Mouse (Mus musculus): ENCODE data around the gene Fan1.
A peak's percentile ranks its signal among the peaks of the same experiment; 100 is the strongest.

Fan1 gene

DNA sequence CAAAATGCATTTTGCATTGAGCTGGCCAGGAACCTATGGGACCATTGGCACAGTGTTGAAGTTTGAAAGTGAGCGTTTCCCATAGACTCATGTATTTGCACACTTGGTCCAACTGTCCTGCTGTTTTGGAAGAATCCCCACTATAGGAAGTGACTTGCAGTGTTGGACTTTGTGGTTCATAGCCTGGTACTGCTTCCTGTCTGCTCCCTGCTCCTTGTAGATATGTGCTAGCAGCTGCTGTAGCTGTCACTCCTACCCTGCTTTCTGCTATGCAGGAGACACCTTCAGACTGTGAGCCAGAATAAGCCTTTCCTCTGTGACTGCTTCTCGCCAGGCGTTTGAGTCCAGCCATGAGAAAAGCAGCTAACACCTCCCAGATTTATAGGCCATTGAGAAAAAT is 42.6 kb downstream of the Fan1 start:
- DNase-seq (ENCODE audit: low read depth): no peak

DNA sequence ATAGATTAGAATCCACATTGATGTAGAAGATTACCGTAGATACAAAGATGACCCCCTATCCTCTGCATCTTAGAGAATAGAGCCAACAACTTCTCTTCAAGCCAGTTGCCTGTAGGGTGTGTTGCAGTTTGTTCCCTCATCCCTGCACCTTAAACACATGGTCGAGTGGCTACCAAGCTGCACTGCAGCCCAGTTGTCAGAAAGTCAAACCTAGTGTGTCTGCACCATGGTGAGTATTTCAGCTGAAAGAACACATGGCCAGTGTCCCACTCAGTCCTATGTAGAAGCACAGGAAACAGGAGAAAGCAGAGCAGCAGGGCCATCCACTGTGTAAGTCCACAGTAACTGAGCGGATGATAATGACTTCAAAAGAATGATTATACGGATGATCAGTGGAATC is 46.4 kb downstream of the Fan1 start:
- DNase-seq (ENCODE audit: low read depth): no peak

DNA sequence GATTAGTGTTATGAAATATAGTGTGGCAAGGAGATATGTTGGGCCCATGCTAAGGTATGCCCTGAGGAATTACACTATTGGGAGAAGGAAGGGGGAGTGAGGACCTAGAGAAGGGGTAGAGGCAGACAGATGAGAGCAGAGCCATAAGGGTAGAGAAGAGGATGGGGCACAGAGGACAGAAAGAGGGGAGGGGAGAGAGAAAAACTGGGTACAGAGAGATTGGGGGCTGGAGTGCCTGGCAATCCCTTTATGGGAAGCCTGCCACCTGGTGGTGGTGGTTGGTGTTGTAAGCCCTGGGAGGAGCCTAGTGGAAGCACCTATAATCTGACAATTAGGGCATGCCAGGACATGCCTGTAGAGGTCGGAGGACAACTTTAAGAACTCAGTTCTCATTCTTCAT is 47.0 kb downstream of the Fan1 start:
- DNase-seq (ENCODE audit: low read depth): peak; percentile 67

DNA sequence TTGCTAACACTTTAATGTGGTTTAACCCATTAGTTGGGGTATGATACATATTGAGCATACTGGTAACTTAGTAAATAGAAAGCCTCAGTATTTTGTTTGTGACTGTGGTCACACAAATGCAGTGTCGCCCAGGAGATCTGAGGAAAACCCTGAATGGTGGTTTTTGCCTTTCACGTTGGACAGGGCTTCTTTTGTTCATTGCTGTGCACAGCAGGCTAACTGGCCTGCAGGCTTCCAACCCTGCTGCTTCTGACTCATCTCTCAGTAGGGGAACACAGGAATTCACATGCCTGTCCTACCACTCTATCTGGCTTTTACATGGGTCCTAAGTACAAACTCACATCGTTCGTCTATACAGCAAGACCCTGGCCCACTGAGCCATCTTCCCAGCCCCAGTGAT is 52.2 kb downstream of the Fan1 start:
- no peak for DNase-seq (ENCODE audit: low read depth)

DNA sequence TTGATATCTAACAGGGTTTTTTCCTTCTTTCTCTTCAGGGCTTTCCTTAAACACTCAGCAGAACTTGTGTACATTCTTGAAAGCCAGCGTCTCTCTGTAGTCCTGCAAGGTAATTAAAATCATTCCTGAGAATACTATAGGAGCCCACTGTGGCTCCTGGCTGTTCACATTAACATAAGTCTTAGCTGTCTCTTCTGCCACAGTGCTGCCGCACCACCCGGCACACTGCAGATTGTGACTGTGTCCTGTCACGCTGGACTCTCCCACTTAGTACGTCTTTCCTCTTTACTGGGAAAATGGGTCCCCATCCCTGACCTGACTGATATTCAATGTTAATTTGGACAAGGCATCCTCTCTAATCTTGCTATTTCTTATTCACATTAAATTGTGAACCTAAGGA is 52.8 kb downstream of the Fan1 start:
- DNase-seq (ENCODE audit: low read depth): no peak

DNA sequence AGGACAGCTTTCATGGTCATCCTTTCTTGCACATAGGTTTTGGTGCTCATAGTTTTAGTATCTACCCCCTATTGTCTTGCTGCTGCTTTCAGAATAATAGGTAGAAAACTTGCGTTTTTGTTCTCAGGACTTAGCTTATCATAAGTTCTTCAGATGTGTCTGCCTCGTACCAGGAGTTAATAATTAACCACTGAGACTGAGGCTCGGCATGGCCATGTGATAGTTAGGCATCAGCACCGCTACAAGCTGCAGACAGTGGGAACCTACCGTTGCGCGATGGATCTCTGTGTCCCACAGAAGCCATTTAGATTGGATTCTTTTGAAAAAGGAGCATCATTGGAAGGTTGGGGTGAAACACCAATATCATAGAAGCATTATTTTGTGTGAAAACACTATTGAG is 61.1 kb downstream of the Fan1 start:
- no peak for DNase-seq (ENCODE audit: low read depth)

DNA sequence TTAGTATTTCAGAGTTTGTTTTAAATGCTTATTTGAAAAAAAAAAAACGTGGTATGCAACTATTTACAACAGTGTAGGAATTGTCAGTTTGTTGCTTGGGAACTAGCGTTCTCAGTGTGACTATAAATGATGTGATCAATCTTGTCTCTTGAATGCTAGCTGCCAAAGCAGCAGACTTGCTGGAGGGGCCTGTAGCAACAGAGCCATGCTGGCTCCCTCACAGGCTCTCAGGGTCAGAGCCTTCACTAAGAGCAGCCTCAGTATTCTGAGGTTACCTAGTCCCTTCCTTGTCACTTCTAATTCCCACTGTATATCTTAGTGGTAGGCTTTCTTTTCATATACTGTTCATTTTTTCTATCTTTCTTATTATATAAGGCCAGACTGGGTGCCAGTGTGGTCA is 63.1 kb downstream of the Fan1 start:
- DNase-seq (ENCODE audit: low read depth): no peak

DNA sequence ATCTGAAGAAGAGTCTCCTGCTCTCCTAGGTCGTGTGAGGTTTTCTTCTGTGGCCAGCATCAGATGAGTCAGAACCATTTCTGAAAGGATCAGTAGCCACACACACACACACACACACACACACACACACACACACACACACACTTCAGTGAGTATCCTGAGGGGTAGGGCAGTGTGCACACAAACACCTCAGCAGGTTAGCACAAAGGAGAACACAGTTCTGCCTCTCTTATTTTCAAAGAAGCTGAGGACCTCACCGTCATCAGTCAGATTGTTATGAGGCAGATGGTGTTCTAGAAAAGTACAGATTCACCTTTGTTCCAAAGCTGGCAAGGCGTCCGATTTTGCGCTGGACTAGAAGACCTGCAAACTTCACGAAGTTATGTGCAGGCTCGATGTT is 63.7 kb downstream of the Fan1 start:
- no peak for DNase-seq (ENCODE audit: low read depth)

Measured in c-Kit-positive CD71-negative TER-119-negative erythroid progenitor cells, embryonic 14.5 days (primary cell).